Mouse (Mus musculus) liver, embryonic 18 days (tissue): ENCODE measurements around the gene Prodh2. TPM values are rescaled to one million over a fixed set of nuclear protein-coding genes. Genes with fewer than 3 reads are reported as not detected.

Experiments
- polyA plus RNA-seq: library from polyadenylated mRNA; depleted of rRNA; stranded (reverse); fragments of >200 nt; gene quantifications from 2 replicates; pipeline ENCODE4 v1.2.3, GENCODE M21; 2012; rRNA removed

Prodh2 gene
- polyA plus RNA-seq, result 170 and 183 TPM in 2 replicates

DNA sequence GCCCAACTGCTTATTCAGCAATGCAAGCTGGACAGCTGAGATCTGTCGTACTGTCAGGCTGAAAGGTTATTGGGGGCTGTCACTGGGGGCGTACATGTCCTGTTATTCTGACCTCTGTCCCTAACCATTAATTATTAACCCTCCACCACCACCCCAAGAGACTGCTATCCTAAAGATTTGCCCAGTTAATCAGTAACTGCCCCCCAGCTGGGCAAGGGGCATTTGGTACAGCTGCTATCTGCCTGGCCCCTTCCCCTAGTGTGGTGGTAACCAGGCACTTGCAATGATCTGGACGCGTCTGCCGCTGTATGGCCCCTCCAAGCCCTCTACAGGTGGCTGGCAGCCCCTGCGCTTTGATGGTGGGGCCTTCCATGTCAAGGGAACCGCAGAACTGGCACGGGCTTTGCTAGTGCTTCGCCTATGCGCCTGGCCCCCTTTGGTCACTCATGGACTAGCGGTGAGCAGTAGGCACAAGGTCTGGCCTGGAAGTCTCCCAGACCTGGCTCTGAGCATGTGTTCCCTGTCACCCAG is at the start of gene Prodh2:
Gene Prodh2 (plus strand): TSS at position 222 of the 531 bp plus-strand sequence.

DNA sequence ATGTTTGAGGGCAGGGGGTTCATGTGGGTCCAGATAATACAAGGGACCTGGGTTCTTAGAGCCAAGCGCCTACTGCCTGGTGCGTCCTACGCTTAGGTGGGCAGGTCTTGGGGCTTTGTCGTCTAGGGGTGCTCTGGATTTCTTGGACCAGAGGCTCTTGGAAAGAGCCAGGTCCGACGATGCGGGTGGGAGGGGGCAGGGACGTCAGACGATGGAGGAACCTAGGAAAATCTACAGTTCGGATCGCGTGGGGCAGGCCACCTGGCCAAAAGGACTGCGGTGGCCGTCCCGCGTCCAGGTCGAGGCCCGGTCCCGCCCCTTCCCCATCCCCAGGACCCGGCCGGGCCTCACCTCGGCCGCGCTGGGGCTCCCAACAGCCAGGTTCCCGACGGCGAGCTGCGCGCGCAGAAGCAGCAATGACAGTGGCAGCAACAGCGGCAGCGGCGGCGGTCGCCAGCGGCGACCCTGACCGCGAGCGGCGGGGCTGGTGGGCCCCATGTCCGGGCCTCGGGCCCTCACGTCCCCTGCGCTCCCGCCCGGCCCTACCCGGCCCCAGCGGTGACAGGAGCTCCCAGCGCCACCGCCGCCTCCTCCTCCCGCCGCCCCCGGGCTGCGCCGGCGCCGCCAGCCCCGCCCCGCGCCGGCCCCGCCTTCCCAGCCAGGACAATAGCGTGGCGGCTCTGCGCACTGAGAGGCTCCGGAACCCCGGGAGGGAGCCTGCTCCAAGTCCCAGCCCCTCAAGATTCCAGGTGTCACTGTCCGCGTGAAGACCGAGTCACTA is 48.3 kb upstream of the Prodh2 start, which contains the start of gene Aplp1:
Gene Aplp1 (minus strand): TSS at position 565 of the 781 bp plus-strand sequence.

DNA sequence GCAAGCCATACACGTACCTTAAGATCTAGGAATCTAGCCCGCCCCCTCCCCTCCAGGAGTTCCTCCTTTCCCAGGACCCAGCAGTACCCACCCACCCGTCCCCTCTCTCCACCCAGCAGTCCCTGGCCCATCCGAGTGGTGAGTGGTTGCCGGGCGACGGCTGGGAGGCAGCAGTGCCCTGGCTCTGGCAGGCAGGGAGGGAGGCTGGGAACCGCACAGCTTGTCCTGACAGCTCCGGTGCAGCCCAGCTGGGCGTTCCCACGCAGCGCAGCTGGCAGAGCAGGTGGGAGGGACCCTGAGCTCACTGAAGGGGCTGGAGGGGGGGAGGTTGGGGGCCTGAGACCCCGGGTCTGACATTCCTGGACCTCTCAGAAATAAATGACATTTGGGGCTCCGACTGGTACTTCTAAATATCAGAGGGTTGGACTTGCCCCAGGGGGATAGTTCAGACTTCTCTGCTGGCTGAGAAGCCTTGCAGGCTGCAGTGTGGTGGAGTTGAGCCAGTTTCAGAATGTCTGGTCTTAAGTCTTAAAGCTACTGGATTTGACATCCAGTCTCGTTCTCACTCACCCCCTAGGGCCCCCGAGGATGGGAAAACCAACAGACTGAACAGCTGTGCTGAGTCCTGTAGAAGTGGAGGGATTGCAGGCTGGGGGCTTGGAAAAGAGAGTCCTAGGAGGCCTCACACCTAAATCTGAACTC is 35.6 kb upstream of the Prodh2 start, which contains the start of the genes Kirrel2 and Nphs1:
Gene Kirrel2 (minus strand): TSS at position 62 of the 702 bp plus-strand sequence.
Gene Nphs1 (plus strand): TSS at position 687 of the 702 bp plus-strand sequence.

DNA sequence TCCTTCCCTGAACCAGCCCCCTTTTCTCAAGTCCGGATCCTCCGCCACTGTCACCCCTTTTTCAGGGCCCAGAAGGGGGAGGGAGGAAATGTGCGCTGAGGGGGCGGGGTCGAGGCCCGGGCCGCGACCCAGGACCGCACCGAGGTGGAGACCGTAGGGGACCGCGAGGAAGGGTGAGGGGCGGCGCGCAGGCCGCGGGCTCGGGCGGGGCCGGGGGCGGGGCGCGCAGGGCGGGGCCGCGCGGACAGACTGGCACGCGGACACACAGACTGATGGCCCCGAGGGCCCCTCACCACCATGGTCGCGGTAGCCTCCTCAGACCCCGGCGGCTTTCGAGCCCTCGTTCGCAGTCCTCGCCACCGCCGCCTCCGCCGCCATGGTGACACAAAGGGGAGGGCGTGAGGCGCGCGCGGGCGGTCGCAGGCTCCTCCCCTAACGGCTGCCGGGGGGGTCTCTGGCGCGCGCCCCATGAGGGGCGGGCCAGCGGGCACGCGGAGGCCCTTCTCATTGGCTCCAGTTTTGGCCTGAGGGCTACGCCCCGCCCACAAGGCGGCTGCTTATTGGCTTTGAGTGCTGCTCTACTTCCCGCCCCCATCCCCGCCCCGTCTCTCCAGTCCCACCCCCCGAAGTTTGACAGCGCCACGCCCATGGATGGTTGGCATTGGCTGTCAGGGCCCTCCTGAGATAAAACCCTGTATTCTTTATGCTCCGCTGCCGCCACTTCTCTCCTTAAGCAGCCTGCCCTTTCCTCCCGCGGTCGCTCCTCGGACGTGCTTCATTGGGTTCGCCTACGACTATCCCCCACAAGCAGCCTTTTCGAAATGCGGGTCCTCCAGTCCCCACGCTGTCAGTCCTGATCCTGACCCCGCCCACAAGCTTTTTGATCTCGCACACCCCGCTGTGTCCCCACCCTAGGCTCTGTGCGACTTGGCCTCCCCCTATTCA is 41.5 kb downstream of the Prodh2 start, which contains the start of gene Arhgap33:
Gene Arhgap33 (minus strand): TSS at position 428 of the 945 bp plus-strand sequence.

DNA sequence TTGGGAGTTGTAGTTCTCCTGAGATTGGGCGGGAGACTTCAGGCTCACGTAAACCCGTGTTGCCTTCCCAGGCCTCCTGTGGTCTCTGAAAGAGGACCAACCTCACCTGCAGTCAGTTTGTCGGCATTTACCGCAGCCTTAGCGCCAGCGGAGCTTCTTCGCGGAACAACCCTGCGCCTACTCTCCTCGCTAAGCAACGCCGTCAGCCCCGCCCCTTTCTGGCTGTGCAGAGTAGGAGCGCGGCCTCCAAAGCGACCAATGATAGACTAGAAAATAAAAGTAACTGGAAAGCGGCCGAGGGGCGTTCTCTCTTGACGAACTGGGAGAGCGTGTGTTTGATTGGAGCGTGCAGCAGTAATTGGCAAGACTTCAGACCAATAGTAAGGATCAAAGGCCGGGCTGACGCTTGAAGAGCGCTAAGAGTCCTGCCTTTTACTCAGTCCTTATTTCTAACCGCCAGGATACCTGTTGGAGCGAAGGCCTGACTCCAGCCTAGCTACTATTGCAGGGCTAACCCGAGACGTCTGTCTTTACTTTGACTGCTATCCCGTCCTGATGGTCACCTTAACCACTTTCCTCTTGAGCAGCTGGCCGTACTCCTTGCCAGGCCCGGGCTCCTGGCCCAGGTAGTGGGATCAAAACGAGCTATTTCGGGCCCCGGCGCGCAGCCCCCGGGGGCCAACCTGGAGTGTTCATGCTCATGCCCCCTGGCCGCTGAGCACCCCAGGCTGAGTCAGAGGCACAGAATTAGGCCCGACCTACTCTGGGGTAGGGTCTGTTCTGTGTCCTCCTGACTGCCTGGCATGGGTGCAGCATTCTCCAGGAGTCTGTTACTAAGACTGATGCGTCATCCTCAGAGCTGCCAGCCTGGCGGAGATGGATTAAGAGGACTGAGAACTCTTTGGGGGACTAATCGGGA is 58.9 kb downstream of the Prodh2 start, which contains the start of the genes Hspb6 and Proser3:
Gene Hspb6 (plus strand): TSS at position 77 of the 919 bp plus-strand sequence.
Gene Proser3 (minus strand): TSS at position 198 of the 919 bp plus-strand sequence.

DNA sequence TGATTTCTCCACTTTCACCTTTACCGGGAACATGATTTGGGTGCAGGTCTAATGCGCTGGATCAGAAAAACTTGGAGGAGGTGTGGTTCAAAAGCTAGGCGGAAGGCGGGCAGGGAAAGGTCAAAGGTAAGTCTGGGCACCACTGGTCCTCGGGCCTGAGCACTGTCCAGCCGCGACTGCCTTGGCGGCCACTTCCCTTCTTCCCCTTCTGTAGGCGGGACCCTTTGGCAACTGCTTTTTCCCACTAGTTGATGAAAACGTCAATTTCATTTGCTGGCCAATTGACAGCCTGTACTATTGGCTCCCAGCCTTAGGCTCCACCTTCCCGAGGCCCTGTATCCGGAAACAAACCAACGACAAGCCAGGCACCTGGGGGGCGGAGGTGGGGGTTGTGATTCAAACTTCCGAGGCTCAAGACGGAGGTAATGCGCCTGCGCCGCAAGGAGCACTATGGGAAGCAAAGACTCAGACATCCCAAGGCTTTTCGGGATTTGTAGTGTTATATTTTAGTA is 66.1 kb downstream of the Prodh2 start, which contains the start of gene Lin37:
Gene Lin37 (minus strand): TSS at position 396 of the 512 bp plus-strand sequence.

Other genes starting within 250 kb of the Prodh2 start
- 0.03 and 0.06 TPM in 2 replicates for gene Thap8, start 213.5 kb upstream of the Prodh2 start, polyA plus RNA-seq
- 7.1 and 8.5 TPM in 2 replicates for gene Wdr62, start 213.2 kb upstream of the Prodh2 start, polyA plus RNA-seq
- gene Clip3, start 201.9 kb upstream of the Prodh2 start, polyA plus RNA-seq, result 0.48 and 1.3 TPM in 2 replicates
- gene Alkbh6, start 184.9 kb upstream of the Prodh2 start, polyA plus RNA-seq, result 18.7 and 21.2 TPM in 2 replicates
- 33.6 and 40.1 TPM in 2 replicates for gene Syne4, start 178.8 kb upstream of the Prodh2 start, polyA plus RNA-seq
- 0.35 and 0.37 TPM in 2 replicates for gene E130208F15Rik, start 171.9 kb upstream of the Prodh2 start, polyA plus RNA-seq
- 6.4 and 7.1 TPM in 2 replicates for gene Sdhaf1, start 169.7 kb upstream of the Prodh2 start, polyA plus RNA-seq
- 4.1 and 4.2 TPM in 2 replicates for gene Lrfn3, start 130.8 kb upstream of the Prodh2 start, polyA plus RNA-seq
- gene Tyrobp, start 79.9 kb upstream of the Prodh2 start, polyA plus RNA-seq, result 219 and 235 TPM in 2 replicates
- gene Hcst, start 73.8 kb upstream of the Prodh2 start, polyA plus RNA-seq, result 9.2 and 10.5 TPM in 2 replicates
- gene Nfkbid, start 71.9 kb upstream of the Prodh2 start, polyA plus RNA-seq, result 1.9 TPM in 2 replicates
- 2.4 and 2.6 TPM in 2 replicates for gene Aplp1, start 48.1 kb upstream of the Prodh2 start, polyA plus RNA-seq
- gene Kirrel2, start 35.9 kb upstream of the Prodh2 start, polyA plus RNA-seq, result 0.08 and 0.24 TPM in 2 replicates
- 0.01 and 0.06 TPM in 2 replicates for gene Nphs1, start 35.3 kb upstream of the Prodh2 start, polyA plus RNA-seq
- gene Arhgap33, start 41.4 kb downstream of the Prodh2 start, polyA plus RNA-seq, result 3.4 and 4.6 TPM in 2 replicates
- 3.5 and 4.6 TPM in 2 replicates for gene Hspb6, start 58.6 kb downstream of the Prodh2 start, polyA plus RNA-seq
- gene Proser3, start 58.7 kb downstream of the Prodh2 start, polyA plus RNA-seq, result 3.4 and 6.2 TPM in 2 replicates
- 13.1 and 13.4 TPM in 2 replicates for gene Lin37, start 66.2 kb downstream of the Prodh2 start, polyA plus RNA-seq
- gene U2af1l4, start 69.7 kb downstream of the Prodh2 start, polyA plus RNA-seq, result 20.0 and 21.9 TPM in 2 replicates
- gene Gm49396, start 69.7 kb downstream of the Prodh2 start, polyA plus RNA-seq, result 0.68 and 0.95 TPM in 2 replicates
- gene Psenen, start 70.0 kb downstream of the Prodh2 start, polyA plus RNA-seq, result 61.9 and 66.3 TPM in 2 replicates
- gene Igflr1, start 71.8 kb downstream of the Prodh2 start, polyA plus RNA-seq, result 1.2 and 1.3 TPM in 2 replicates
- gene Kmt2b, start 95.1 kb downstream of the Prodh2 start, polyA plus RNA-seq, result 8.2 and 10.0 TPM in 2 replicates
- gene Zbtb32, start 105.3 kb downstream of the Prodh2 start, polyA plus RNA-seq, result 0.24 and 0.36 TPM in 2 replicates
- gene Upk1a, start 119.2 kb downstream of the Prodh2 start, polyA plus RNA-seq, result 0.23 and 0.35 TPM in 2 replicates
- 514 and 548 TPM in 2 replicates for gene Cox6b1, start 132.5 kb downstream of the Prodh2 start, polyA plus RNA-seq
- gene Etv2, start 142.2 kb downstream of the Prodh2 start, polyA plus RNA-seq, result not detected in 2 replicates
- 21.2 and 21.7 TPM in 2 replicates for gene Rbm42, start 156.7 kb downstream of the Prodh2 start, polyA plus RNA-seq
- 13.8 and 14.4 TPM in 2 replicates for gene Haus5, start 171.4 kb downstream of the Prodh2 start, polyA plus RNA-seq
- gene Pmis2, start 178.0 kb downstream of the Prodh2 start, polyA plus RNA-seq, result not detected in 2 replicates
- 0.24 and 0.43 TPM in 2 replicates for gene 2200002J24Rik, start 205.3 kb downstream of the Prodh2 start, polyA plus RNA-seq
- gene Atp4a, start 218.6 kb downstream of the Prodh2 start, polyA plus RNA-seq, result 2.5 and 3.2 TPM in 2 replicates
- gene Tmem147, start 235.9 kb downstream of the Prodh2 start, polyA plus RNA-seq, result 82.8 and 85.1 TPM in 2 replicates